Mouse (Mus musculus): ENCODE data around the gene Trim3.

The Trim3 gene

DNA sequence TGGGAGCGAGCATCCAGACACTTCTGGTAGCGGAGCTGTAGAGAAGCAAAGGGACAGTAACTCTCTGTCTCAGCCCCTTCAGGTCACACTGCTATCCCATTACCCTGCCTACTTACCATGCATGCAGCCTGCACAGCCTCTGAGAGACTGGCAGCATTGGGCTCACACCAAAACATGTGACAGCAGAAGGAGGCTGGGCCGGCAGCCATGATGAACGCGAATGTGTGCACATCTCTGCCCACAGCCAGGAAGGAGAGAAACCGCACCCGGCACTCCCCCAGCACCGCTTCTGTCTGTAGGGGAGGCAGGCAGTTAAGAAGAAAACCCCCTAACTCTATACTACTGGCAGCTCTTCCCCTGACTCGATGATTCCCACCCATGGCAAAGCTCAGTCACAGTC lies 74.4 kb downstream of the Trim3 start:
- no peak for DNase-seq (ENCODE audit: inconsistent ontology term)

DNA sequence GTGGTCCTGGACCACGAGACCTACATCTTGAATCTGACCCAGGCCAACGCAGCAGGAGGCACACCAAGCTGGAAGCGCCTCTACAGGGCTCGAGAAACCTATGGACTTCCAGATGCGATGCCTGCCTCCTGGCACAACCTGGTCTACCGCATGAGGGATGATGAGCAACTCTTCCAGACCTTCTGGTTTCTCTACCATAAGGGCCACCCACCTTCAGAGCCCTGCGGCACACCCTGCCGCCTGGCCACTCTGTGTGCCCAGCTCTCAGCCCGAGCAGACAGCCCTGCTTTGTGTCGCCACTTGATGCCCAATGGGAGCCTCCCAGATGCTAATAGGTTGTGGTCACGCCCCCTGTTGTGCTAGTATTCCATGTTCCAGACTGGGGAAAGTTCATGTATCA lies 75.7 kb downstream of the Trim3 start:
- no peak for DNase-seq (ENCODE audit: inconsistent ontology term)

DNA sequence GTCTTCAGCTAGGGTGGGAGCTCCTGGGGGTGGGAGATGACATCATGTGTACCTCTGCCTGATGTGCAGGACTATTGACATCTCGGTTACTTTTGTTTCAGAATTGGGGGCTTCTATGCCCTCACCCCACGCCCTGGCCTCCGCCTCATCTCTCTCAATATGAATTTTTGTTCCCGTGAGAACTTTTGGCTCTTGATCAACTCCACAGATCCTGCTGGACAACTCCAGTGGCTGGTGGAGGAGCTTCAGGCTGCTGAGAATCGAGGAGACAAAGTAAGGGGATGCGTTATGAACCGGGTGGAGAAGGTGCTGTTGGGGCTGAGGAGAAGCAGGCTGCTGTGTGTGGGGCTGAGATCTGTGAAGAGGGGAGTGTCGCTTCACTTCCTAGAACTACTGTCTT lies 77.0 kb downstream of the Trim3 start:
- no peak for DNase-seq (ENCODE audit: inconsistent ontology term)

DNA sequence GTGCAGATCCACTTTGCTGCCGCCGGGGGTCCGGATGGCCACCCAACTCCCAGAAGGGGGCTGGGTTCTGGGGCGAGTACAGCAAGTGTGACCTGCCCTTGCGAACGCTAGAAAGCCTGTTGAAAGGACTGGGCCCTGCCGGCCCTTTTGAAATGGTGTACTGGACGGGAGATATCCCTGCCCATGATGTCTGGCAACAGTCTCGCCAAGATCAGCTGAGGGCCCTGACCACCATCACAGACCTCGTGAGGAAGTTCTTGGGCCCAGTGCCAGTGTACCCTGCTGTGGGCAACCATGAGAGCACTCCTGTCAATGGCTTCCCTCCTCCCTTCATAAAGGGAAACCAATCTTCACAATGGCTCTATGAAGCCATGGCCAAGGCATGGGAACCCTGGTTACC lies 77.8 kb downstream of the Trim3 start:
- no peak for DNase-seq (ENCODE audit: inconsistent ontology term)
